Mouse (Mus musculus) c-Kit-positive CD71-positive TER-119-negative erythroid progenitor cells, embryonic 14.5 days (primary cell): ENCODE measurements around the gene Naglu.

ENCODE experiments used
- DNase-seq: peaks from one replicate; pipeline ENCODE4 v3.0.0-alpha.2; 2013; ENCODE audit warnings: low read depth

The Naglu gene

GRCm38 (mm10) chr11:101069391-101070188, at the start of gene Naglu:
TSS of gene Naglu (plus strand) at chr11:101070012.
- peak; percentile 76 for DNase-seq

- no peak for DNase-seq
Measured at GRCm38 (mm10) chr11:101023371-101023770, 46.4 kb upstream of the Naglu start.

GRCm38 (mm10) chr11:101024001-101024400, 45.8 kb upstream of the Naglu start:
- DNase-seq, result no peak

- DNase-seq, result no peak
Measured at GRCm38 (mm10) chr11:101027121-101027520, 42.7 kb upstream of the Naglu start.

- no peak for DNase-seq
Measured at GRCm38 (mm10) chr11:101029320-101029719, 40.5 kb upstream of the Naglu start.

GRCm38 (mm10) chr11:101030136-101030807, 39.5 kb upstream of the Naglu start:
- no peak for DNase-seq

- DNase-seq, result no peak
Measured at GRCm38 (mm10) chr11:101030808-101031156, 39.0 kb upstream of the Naglu start.

GRCm38 (mm10) chr11:101031470-101031869, 38.3 kb upstream of the Naglu start:
- no peak for DNase-seq

GRCm38 (mm10) chr11:101033856-101034500, 35.8 kb upstream of the Naglu start:
- no peak for DNase-seq

- no peak for DNase-seq
Measured at GRCm38 (mm10) chr11:101034614-101035327, 35.0 kb upstream of the Naglu start.

GRCm38 (mm10) chr11:101035328-101035695, 34.5 kb upstream of the Naglu start:
- DNase-seq, result no peak

- no peak for DNase-seq
Measured at GRCm38 (mm10) chr11:101037795-101038194, 32.0 kb upstream of the Naglu start.

- no peak for DNase-seq
Measured at GRCm38 (mm10) chr11:101045826-101046225, 24.0 kb upstream of the Naglu start.

GRCm38 (mm10) chr11:101046440-101046839, 23.4 kb upstream of the Naglu start:
- DNase-seq, result no peak

- no peak for DNase-seq
Measured at GRCm38 (mm10) chr11:101047502-101047901, 22.3 kb upstream of the Naglu start.

- no peak for DNase-seq
Measured at GRCm38 (mm10) chr11:101050359-101050758, 19.5 kb upstream of the Naglu start.

- no peak for DNase-seq
Measured at GRCm38 (mm10) chr11:101051051-101051493, 18.7 kb upstream of the Naglu start.

GRCm38 (mm10) chr11:101051617-101052016, 18.2 kb upstream of the Naglu start:
- DNase-seq, result no peak

GRCm38 (mm10) chr11:101052751-101053473, 16.9 kb upstream of the Naglu start:
- DNase-seq, result no peak

GRCm38 (mm10) chr11:101053974-101054373, 15.8 kb upstream of the Naglu start:
- DNase-seq, result no peak

- no peak for DNase-seq
Measured at GRCm38 (mm10) chr11:101055418-101055817, 14.4 kb upstream of the Naglu start.

- DNase-seq, result no peak
Measured at GRCm38 (mm10) chr11:101056885-101057284, 12.9 kb upstream of the Naglu start.
